Mouse (Mus musculus) intestine, embryonic 14.5 days (tissue): ENCODE data around the gene Klrb1a. TPM values are rescaled to one million over a fixed set of nuclear protein-coding genes. Genes with fewer than 3 reads are reported as not detected.
"Not testable (repeated sequence)": the region's sequence is repeated elsewhere in the genome, so short reads cannot be mapped to it uniquely, and the experiment has no call there.

Experiments used
- ATAC-seq: fragments of 200-750 bp; cut with Nextera tagmentation; replicated peaks from 2 replicates; pipeline ENCODE4 v1.8.0; 2017; ENCODE audit warnings: low read depth, moderate number of reproducible peaks, moderate TSS enrichment, moderate library complexity; ENCODE audit not compliant: low FRiP score, low TSS enrichment
- DNase-seq: peaks from one replicate; pipeline ENCODE4 v3.0.0-alpha.2; 2018; ENCODE audit warnings: low spot score
- H3K27ac ChIP-seq: fragments of 300-500 bp; sonication (generic); 2 replicates; pipeline ENCODE4 v1.5.1; 2014; ENCODE audit warnings: low read depth, mild to moderate bottlenecking, control low read depth
- H3K27me3 ChIP-seq: fragments of 300-500 bp; sonication (generic); replicated peaks from 2 replicates; pipeline ENCODE4 v1.6.1; 2014; ENCODE audit warnings: low read length, control low read depth; ENCODE audit not compliant: control insufficient read depth, insufficient read depth
- H3K36me3 ChIP-seq: fragments of 300-500 bp; sonication (generic); 2 replicates; pipeline ENCODE4 v1.6.1; 2014; ENCODE audit warnings: low read length, control low read depth; ENCODE audit not compliant: control insufficient read depth, insufficient read depth
- H3K4me1 ChIP-seq: fragments of 300-500 bp; sonication (generic); replicated peaks from 2 replicates; pipeline ENCODE4 v1.6.1; 2014; ENCODE audit warnings: low read length, control low read depth, mixed read lengths; ENCODE audit not compliant: control insufficient read depth, insufficient read depth
- H3K4me2 ChIP-seq: fragments of 300-500 bp; sonication (generic); 2 replicates; pipeline ENCODE4 v1.6.1; 2014; ENCODE audit warnings: low read length
- H3K4me3 ChIP-seq: fragments of 300-500 bp; sonication (generic); 2 replicates; pipeline ENCODE4 v1.5.1; 2014; ENCODE audit warnings: low read depth, low read length, control low read depth, mixed read lengths
- H3K9ac ChIP-seq: fragments of 300-500 bp; sonication (generic); 2 replicates; pipeline ENCODE4 v1.6.1; 2014; ENCODE audit warnings: mild to moderate bottlenecking, low read length
- H3K9me3 ChIP-seq: fragments of 300-500 bp; sonication (generic); 2 replicates; pipeline ENCODE4 v1.6.1; 2016; ENCODE audit warnings: low read length, control low read depth; ENCODE audit not compliant: control insufficient read depth
- WGBS: fragments of 180-500 bp; shearing (Covaris S2); extraction: QIAGEN DNeasy Blood & Tissue Kit; methylation state at CpG from one replicate; pipeline ENCODE4 v1.1.7; 2014; 5-methylcytosine and 5-hydroxymethylcytosine counted together
- polyA plus RNA-seq: library from polyadenylated mRNA; unstranded; fragments of >200 nt; fragmentation: Nextera tagmentation; extraction: Ambion mirVana; gene quantifications from 2 replicates; pipeline ENCODE4 v1.2.1, GENCODE M21; 2014

The Klrb1a gene
- polyA plus RNA-seq = not detected in 2 replicates

DNA sequence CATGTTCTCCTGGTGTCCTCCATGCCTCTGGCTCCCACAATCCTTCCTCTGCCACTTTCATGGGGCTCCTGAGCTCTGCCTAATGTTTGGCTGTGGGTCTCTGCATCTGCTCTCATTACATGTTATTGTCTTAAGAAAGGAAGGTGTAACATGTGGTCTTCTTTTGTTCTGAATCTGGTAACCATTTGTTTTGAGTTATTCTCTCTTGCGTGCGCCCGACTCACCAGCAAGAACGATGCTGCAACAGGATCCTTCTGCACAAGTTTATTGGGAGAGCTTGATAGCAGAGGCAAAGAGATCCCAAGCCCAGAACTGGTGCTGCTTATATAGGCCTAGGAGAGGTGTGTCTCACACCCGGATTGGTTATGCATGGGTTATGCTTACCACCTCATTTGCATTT lies at the start of gene Klrb1a:
Klrb1a (minus strand) TSS at position 101 of the 400 bp plus-strand sequence.
- not testable (repeated sequence) for DNase-seq

DNA sequence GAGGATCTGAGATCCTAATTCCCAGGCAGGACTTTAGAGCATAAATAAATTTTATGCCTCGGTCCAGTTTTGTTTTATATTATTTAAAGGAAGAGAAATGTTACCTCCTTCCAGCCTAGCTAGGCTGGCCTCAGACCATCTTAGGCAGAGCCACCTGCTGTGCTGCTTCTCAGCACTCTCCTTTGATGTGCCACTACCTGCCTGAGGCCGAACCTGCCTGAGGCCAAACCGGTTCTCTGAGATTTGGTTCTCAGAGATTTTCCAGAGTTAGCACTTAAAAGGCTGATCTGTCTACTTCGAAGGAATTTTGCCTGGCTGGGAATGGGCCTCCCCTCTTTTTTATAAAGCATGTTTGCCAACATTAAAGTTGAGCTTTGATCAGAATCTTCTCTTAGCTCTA lies 46.6 kb upstream of the Klrb1a start:
- ATAC-seq (no peak), DNase-seq (no peak)
- Histone ChIP-seq H3K4me1 (no peaks in the 10 kb centered on the region), H3K36me3 (no peaks in the 10 kb centered on the region), H3K27me3 (no peaks in the 10 kb centered on the region), H3K4me2 (no peak overlapping the region), H3K4me3 (no peak overlapping the region), H3K9me3 (no peaks in the 10 kb centered on the region), H3K9ac (no peak overlapping the region), H3K27ac (no peak overlapping the region)
- WGBS = 43% methylated on average over 4 of the region's 4 CpGs

More for the DNA sequence above, at the start of gene Klrb1a:
- 94% methylated on average over 5 of the region's 5 CpGs for WGBS
- H3K9ac ChIP-seq, H3K4me3 ChIP-seq, H3K9me3 ChIP-seq, H3K27ac ChIP-seq, H3K36me3 ChIP-seq, H3K27me3 ChIP-seq, H3K4me1 ChIP-seq, H3K4me2 ChIP-seq, ATAC-seq: not testable (repeated sequence)

DNA sequence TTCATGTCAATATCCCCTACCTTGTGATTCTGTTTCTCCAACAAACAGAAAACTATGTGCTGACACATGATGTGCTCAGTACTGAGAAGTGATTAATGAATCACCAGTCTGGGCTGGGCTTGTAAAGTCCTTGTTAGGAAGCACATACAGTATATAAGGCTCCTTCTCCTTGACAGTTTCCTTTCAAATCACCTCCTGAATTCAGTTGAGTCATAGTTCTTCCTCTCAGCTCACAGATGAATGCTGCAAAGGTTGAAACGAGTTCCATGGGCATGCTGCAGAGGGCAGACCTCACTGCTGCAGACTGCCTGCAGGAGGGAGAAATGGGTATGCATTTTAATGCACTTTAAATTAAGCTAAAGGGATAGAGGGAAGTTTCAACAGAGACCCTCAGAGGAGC lies 38.9 kb upstream of the Klrb1a start, which contains the start of gene Clec2h:
Clec2h (plus strand) TSS at position 180 of the 400 bp plus-strand sequence.
- Histone ChIP-seq H3K36me3 (no peaks in the 10 kb centered on the region), H3K9ac (no peak within 1 kb of the TSS), H3K4me3 (no peak within 1 kb of the TSS), H3K4me1 (no peaks in the 10 kb centered on the region), H3K9me3 (no peaks in the 10 kb centered on the region), H3K27ac (no peak within 1 kb of the TSS), H3K27me3 (no peaks in the 10 kb centered on the region), H3K4me2 (no peak within 1 kb of the TSS)
- ATAC-seq (peak; percentile 40), DNase-seq (no peak)
- WGBS = 12% methylated on average over 1 of the region's 1 CpGs

DNA sequence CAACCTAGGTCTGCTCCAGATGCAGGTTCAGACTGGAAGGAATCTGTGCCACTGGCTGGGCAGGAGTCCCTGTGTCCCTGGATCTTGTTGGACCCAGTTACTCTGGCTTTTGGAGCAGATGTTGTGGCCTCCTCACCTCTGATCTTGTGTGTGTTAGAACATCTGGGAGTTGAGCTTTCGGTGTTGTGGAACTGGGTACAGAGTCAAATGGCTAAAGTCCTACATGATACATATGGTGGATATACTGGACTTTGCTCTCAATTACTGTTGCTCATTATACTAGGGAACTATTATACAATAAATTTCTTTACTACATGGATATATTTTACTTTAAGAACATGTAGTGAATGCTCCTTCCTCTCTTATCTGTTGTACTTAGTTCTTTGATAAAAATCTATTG lies 37.9 kb upstream of the Klrb1a start:
- 93% methylated on average over 1 of the region's 1 CpGs for WGBS

DNA sequence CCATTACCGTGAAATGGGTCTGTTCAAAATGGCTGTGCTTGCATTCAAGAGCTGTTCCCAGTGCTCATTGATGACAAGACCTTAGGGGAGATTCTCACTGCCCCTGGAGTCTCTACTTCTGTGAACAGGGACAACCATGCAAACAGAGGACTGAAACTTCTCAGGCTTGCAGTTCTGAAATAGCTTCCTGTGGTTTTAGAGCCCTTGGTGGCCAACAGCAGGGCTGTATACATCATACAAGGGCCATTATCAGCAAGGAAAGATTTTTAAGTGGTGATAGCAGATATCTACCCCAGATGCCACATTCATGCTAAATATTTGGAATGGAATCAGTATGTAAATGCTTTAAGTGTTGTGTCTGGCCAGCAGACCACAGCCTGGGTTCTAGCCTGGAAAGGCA lies 29.6 kb upstream of the Klrb1a start:
- Histone ChIP-seq H3K4me3 (no peak overlapping the region), H3K4me2 (no peak overlapping the region)
- no peak for ATAC-seq

More for the DNA sequence above, 37.9 kb upstream of the Klrb1a start:
- H3K9ac ChIP-seq = no peak overlapping the region
- H3K27ac ChIP-seq = no peak overlapping the region
- ATAC-seq (no peak), DNase-seq (no peak)
- no peak overlapping the region for H3K4me2 ChIP-seq
- H3K4me1 ChIP-seq = no peaks in the 10 kb centered on the region
- H3K36me3 ChIP-seq = no peaks in the 10 kb centered on the region
- no peaks in the 10 kb centered on the region for H3K27me3 ChIP-seq
- H3K4me3 ChIP-seq = no peak overlapping the region
- H3K9me3 ChIP-seq = no peaks in the 10 kb centered on the region

DNA sequence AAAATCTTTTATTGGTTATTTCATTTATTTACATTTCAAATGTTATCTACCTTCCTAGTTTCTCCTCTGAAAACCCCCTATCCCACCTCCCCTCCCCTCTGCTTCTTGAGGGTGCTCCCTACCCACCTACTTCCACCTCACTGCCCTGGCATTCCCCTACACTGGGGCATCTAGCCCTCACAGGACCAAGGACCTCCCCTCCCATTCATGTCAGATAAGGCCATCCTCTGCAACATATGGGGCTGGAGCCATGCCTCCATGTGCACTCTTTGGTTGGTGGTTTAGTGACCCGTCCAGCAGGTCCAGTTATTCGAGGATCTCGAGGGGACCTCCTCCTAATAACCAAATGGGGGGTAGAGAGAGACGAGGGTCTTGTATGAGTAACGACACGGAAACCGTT lies 27.5 kb upstream of the Klrb1a start:
- not testable (repeated sequence) for H3K4me2 ChIP-seq, H3K27me3 ChIP-seq, H3K4me1 ChIP-seq, H3K9ac ChIP-seq, DNase-seq, H3K4me3 ChIP-seq, H3K27ac ChIP-seq, H3K36me3 ChIP-seq, H3K9me3 ChIP-seq
- 76% methylated on average over 3 of the region's 7 CpGs for WGBS
- 0 out of 2 replicates have a peak, but pooled peaks have one; percentile 54 for ATAC-seq

More for the DNA sequence above, 29.6 kb upstream of the Klrb1a start:
- no peaks in the 10 kb centered on the region for H3K36me3 ChIP-seq
- no peaks in the 10 kb centered on the region for H3K27me3 ChIP-seq
- no peaks in the 10 kb centered on the region for H3K9me3 ChIP-seq
- peaks cover 6% of the 10 kb centered on the region; the same call in 1 of the 2 replicates for H3K4me1 ChIP-seq
- H3K9ac ChIP-seq = no peak overlapping the region
- no peak for DNase-seq
- no peak overlapping the region for H3K27ac ChIP-seq
- 100% methylated on average over 1 of the region's 1 CpGs for WGBS

DNA sequence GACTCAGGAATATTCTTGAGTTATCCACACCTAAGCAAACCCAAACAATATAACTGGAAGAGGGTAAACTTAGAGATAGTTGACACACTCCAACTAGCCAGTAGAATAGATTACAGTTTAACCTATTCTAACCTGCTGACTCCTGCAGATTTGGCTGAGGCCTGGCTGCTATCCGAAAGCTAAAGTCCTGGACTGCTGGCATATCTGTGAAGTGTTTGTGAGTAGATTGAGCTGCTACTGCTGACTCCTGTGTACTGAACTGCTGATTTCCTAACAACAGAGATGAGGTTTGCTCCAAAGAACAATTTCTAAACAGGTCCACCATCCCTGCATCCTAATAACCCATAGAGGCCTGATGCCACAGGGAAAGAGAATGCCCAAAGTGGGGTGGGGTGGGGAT lies 26.9 kb upstream of the Klrb1a start:
- H3K4me3 ChIP-seq = no peak overlapping the region
- no peak overlapping the region for H3K4me2 ChIP-seq
- 62% methylated on average over 1 of the region's 1 CpGs for WGBS
- ATAC-seq = no peak
- H3K27me3 ChIP-seq = no peaks in the 10 kb centered on the region
- H3K9ac ChIP-seq = no peak overlapping the region
- no peaks in the 10 kb centered on the region for H3K36me3 ChIP-seq
- H3K27ac ChIP-seq = no peak overlapping the region
- H3K9me3 ChIP-seq = no peaks in the 10 kb centered on the region
- peaks cover 6% of the 10 kb centered on the region; the same call in 1 of the 2 replicates for H3K4me1 ChIP-seq
- no peak for DNase-seq

DNA sequence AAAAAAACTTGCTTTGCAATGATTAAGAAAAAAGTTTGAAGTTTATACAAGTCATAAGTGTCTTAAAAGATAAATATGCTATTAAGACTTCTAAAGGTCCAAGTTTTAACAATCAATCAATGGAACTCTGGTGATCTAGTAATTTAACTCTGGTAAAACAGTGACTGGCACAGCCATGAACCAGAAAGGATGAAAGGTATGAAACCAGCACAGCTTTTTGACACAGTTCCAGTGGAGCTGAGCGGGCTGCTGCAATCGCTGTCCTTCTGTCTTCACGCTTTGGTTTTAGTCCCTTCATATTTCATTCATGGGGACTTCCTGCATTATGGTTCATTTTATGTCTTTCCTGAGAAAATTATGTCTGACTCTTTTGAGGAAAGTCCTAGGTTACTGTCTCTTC lies 26.3 kb upstream of the Klrb1a start:
- H3K9ac ChIP-seq = no peak overlapping the region
- ATAC-seq (no peak), DNase-seq (no peak)
- H3K36me3 ChIP-seq = no peaks in the 10 kb centered on the region
- H3K27ac ChIP-seq = no peak overlapping the region
- no peaks in the 10 kb centered on the region for H3K9me3 ChIP-seq
- no peak overlapping the region for H3K4me2 ChIP-seq
- H3K4me1 ChIP-seq = peaks cover 6% of the 10 kb centered on the region; the same call in 1 of the 2 replicates
- 58% methylated on average over 3 of the region's 3 CpGs for WGBS
- H3K4me3 ChIP-seq = no peak overlapping the region
- no peaks in the 10 kb centered on the region for H3K27me3 ChIP-seq

DNA sequence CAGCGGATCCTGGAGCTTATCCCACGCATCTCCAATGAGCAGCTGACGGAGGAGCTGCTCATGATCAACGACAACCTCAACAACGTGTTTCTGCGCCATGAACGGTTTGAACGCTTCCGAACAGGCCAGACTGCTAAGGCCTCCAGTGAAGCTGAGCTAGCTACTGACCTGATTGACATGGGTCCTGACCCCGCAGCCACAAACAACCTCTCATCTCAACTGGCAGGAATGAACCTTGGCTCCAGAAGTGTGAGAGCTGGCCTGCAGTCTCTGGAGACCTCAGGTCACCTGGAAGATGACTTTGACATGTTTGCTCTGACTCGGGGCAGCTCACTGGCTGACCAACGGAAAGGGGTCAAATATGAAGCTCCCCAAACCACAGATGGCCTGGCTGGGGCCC lies 22.4 kb upstream of the Klrb1a start:
- H3K4me1 ChIP-seq, H3K4me3 ChIP-seq, H3K4me2 ChIP-seq, H3K36me3 ChIP-seq, ATAC-seq, H3K27ac ChIP-seq, H3K9ac ChIP-seq, H3K27me3 ChIP-seq, H3K9me3 ChIP-seq, DNase-seq: not testable (repeated sequence)
- 90% methylated on average over 12 of the region's 12 CpGs for WGBS
